Mouse (Mus musculus): ENCODE measurements around the gene Bbs1. TPM values are rescaled to one million over a fixed set of nuclear protein-coding genes. Genes with fewer than 3 reads are reported as not detected.
"Not testable (repeated sequence)": the region's sequence is repeated elsewhere in the genome, so short reads cannot be mapped to it uniquely, and the experiment has no call there.

Gene Bbs1
- polyA plus RNA-seq (2015; fragmentation: Nextera tagmentation; extraction: Ambion mirVana), result 2.3 TPM in 2 replicates

DNA sequence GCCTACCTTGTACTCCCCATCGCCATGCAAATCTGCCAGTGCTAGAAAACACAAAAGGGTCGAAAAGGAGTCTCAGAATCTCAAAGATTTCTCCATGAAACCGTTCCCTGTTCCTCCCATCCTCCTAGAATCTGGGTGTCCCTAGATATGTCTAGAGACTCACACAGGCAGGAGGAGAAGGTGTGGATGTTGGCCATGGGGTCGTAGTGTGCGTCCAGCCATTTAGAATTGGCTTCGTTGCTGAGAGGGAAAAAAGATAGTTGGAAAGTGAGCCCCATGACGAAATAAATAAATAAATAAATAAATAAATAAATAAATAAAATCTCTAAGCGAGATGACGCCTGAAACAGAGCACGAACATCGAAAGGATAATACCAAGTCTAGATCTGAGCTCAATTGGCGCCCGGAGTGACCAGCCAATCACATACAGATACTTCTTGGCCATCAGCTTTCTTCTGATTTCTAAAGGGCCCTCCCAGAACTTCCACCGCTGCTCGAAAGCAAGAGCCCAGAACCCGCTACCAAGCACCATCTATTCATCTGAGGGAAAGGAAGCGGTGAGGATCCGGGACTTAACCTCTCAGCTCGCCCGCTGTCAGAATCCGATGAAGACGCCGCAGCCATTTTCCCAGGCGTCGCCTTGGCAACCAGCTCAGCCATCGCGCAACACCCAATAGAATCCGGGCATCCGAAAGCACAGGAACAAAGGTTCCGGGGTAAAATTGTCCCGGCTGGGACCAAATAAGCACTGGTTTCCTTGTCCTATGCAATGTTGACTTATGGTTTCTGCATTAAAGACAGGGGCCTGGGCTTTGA lies at the start of gene Bbs1:
Gene Bbs1, minus strand, starts transcription at position 650 of the 816 bp plus-strand sequence.
- Histone ChIP-seq H3K36me3 (peaks cover 25% of the 10 kb centered on the region), H3K9me3 (no peaks in the 10 kb centered on the region), H3K4me1 (replicated peaks) (0 out of 2 replicates have a peak, but pooled peaks cover 3% of the 10 kb centered on the region), H3K9ac (peak within 1 kb of the TSS; percentile 62), H3K4me3 (replicated peaks) (peak within 1 kb of the TSS; percentile 62), H3K27ac (no peak within 1 kb of the TSS), H3K4me2 (replicated peaks) (peak within 1 kb of the TSS; percentile 77), H3K27me3 (replicated peaks) (no peaks in the 10 kb centered on the region)
- peak; percentile 68 for ATAC-seq
- WGBS, result 8% methylated on average over 31 of the region's 31 CpGs

- H3K4me2 ChIP-seq (replicated peaks); H3K27ac ChIP-seq; H3K9me3 ChIP-seq; H3K27me3 ChIP-seq (replicated peaks); H3K36me3 ChIP-seq; ATAC-seq; H3K4me3 ChIP-seq (replicated peaks); H3K9ac ChIP-seq; H3K4me1 ChIP-seq (replicated peaks): not testable (repeated sequence)
- WGBS, result 82% methylated on average over 9 of the region's 9 CpGs
Measured at GRCm38 (mm10) chr19:4948641-4949040, 42.2 kb upstream of the Bbs1 start.

DNA sequence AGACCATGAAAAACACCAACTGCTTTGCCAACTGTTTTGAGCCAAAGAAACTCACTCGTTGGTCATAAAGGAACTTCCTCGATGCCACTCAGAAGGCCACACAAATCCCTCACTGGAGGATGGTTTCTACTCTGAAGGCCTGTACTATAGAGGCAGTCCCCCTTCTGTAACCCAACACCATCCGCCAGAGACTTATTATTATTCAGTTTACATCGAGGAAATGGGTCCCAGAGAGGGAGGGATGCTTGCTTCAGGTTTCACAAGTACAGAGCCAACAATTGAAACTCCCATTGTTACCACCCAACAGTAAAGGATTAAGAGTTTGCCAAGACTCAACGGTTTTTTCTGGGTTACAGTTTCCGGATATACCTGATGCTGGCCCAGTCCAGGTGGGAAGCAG lies 39.1 kb upstream of the Bbs1 start:
- no peak for ATAC-seq
- WGBS, result 50% methylated on average over 6 of the region's 6 CpGs
- Histone ChIP-seq H3K27me3 (replicated peaks) (no peaks in the 10 kb centered on the region), H3K4me2 (replicated peaks) (no peak overlapping the region), H3K27ac (no peak overlapping the region), H3K36me3 (no peaks in the 10 kb centered on the region), H3K9ac (no peak overlapping the region), H3K4me3 (replicated peaks) (no peak overlapping the region), H3K4me1 (replicated peaks) (peaks cover 11% of the 10 kb centered on the region), H3K9me3 (no peaks in the 10 kb centered on the region)

DNA sequence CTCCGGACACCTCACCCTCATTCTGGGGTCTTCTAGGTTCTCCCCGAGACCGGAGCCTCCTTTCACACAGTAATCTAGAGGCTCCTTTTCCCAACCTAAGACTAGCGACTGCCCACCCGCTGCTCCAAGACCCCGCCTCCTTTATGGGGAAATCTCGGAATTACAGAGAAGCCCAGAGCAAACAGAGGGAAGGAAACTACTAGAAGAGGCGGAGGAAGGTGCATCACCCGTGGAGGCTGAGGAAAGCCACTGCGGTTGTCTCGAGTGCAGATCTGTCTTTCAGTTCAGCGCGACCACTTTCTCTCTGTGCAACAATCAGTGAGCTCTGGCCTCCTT lies 36.8 kb upstream of the Bbs1 start:
- Histone ChIP-seq H3K9ac (peak overlapping the region; percentile 52), H3K4me3 (replicated peaks) (peak overlapping the region; percentile 58), H3K27ac (no peak overlapping the region), H3K4me1 (replicated peaks) (peaks cover 11% of the 10 kb centered on the region), H3K27me3 (replicated peaks) (no peaks in the 10 kb centered on the region), H3K36me3 (no peaks in the 10 kb centered on the region), H3K4me2 (replicated peaks) (peak overlapping the region; percentile 92), H3K9me3 (no peaks in the 10 kb centered on the region)
- ATAC-seq, result peak; percentile 77
- 4% methylated on average over 13 of the region's 13 CpGs for WGBS

DNA sequence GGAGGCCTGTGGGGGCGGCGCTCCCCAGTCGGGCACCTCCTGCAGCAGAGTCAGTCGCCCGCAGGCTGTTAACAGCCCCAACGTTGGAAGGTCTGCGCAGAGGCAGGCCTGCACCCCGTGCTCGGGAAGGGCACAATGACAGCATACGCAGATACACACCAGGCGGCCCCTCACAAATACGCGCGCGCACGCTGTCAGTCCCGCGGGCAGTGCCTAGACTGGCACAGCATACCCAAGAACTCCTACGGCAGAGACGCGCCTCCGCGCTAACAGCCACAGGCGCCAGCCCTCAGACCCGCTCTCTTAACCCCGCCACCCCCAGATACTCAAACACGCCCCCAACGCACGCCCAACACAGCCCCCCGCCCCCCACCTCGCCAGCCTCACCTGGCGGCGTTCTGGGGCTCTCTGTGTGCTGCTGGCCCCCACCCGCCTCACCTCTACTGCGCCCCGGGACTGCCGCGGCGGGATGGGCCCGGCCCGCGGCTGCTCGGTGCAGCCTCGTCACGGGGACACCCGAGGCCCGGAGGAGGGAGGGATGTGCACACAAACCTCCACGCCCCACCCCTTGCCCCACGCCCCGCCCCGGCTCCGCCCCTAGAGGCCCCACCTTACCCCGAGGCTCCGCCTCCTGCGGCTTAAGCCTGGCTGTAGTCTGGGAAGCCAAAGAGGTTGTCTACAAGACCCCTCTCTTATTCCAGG lies 36.3 kb upstream of the Bbs1 start, which contains the start of gene Peli3:
Gene Peli3, minus strand, starts transcription at position 577 of the 702 bp plus-strand sequence.
- H3K9ac ChIP-seq, result peak within 1 kb of the TSS; percentile 52
- no peaks in the 10 kb centered on the region for H3K27me3 ChIP-seq (replicated peaks)
- ATAC-seq, result peak; percentile 99
- no peaks in the 10 kb centered on the region for H3K36me3 ChIP-seq
- H3K4me2 ChIP-seq (replicated peaks), result peak within 1 kb of the TSS; percentile 92
- H3K4me3 ChIP-seq (replicated peaks), result peak within 1 kb of the TSS; percentile 58
- H3K27ac ChIP-seq, result no peak within 1 kb of the TSS
- 1% methylated on average over 54 of the region's 55 CpGs for WGBS
- H3K9me3 ChIP-seq, result no peaks in the 10 kb centered on the region
- peaks cover 10% of the 10 kb centered on the region for H3K4me1 ChIP-seq (replicated peaks)

- Histone ChIP-seq H3K36me3 (no peaks in the 10 kb centered on the region), H3K4me1 (replicated peaks) (peaks cover 4% of the 10 kb centered on the region; the same call in 1 of the 2 replicates), H3K27me3 (replicated peaks) (no peaks in the 10 kb centered on the region), H3K27ac (no peak overlapping the region), H3K9me3 (no peaks in the 10 kb centered on the region), H3K4me2 (replicated peaks) (no peak overlapping the region), H3K9ac (no peak overlapping the region), H3K4me3 (replicated peaks) (no peak overlapping the region)
- no peak for ATAC-seq
- 88% methylated on average over 17 of the region's 17 CpGs for WGBS
Measured at GRCm38 (mm10) chr19:4937444-4938310, 31.2 kb upstream of the Bbs1 start.

- 71% methylated on average over 2 of the region's 2 CpGs for WGBS
- no peaks in the 10 kb centered on the region for H3K9me3 ChIP-seq
Measured at GRCm38 (mm10) chr19:4936896-4937295, 30.5 kb upstream of the Bbs1 start.

GRCm38 (mm10) chr19:4928781-4929180 lies 22.4 kb upstream of the Bbs1 start:
- H3K27me3 ChIP-seq (replicated peaks), result no peaks in the 10 kb centered on the region
- peak overlapping the region; percentile 68 for H3K4me2 ChIP-seq (replicated peaks)
- 0 out of 2 replicates have a peak, but pooled peaks cover 5% of the 10 kb centered on the region for H3K36me3 ChIP-seq
- peak overlapping the region; percentile 36 for H3K9ac ChIP-seq
- WGBS, result 60% methylated on average over 5 of the region's 5 CpGs
- no peaks in the 10 kb centered on the region for H3K9me3 ChIP-seq
- H3K4me1 ChIP-seq (replicated peaks), result peaks cover 13% of the 10 kb centered on the region
- H3K4me3 ChIP-seq (replicated peaks), result peak overlapping the region; percentile 61
- H3K27ac ChIP-seq, result 0 out of 2 replicates have a peak overlapping the region, but pooled peaks have one; percentile 22
- no peak for ATAC-seq

More at GRCm38 (mm10) chr19:4936896-4937295, 30.5 kb upstream of the Bbs1 start:
- no peak overlapping the region for H3K27ac ChIP-seq
- H3K4me3 ChIP-seq (replicated peaks), result no peak overlapping the region
- no peak overlapping the region for H3K4me2 ChIP-seq (replicated peaks)
- no peaks in the 10 kb centered on the region for H3K36me3 ChIP-seq
- no peaks in the 10 kb centered on the region for H3K27me3 ChIP-seq (replicated peaks)
- H3K4me1 ChIP-seq (replicated peaks), result no peaks in the 10 kb centered on the region
- no peak for ATAC-seq
- H3K9ac ChIP-seq, result no peak overlapping the region

- ATAC-seq, result peak; percentile 99
- Histone ChIP-seq H3K27me3 (replicated peaks) (no peaks in the 10 kb centered on the region), H3K9ac (peak within 1 kb of the TSS; percentile 51), H3K4me3 (replicated peaks) (peak within 1 kb of the TSS; percentile 61), H3K4me2 (replicated peaks) (peak within 1 kb of the TSS; percentile 68), H3K27ac (peak within 1 kb of the TSS; percentile 55; the same call in 1 of the 2 replicates), H3K36me3 (peaks cover 7% of the 10 kb centered on the region; the same call in 1 of the 2 replicates), H3K9me3 (no peaks in the 10 kb centered on the region), H3K4me1 (replicated peaks) (peaks cover 13% of the 10 kb centered on the region)
- WGBS, result under 1% methylated on average over 32 of the region's 32 CpGs
Measured at GRCm38 (mm10) chr19:4927904-4928531, 21.6 kb upstream of the Bbs1 start, which contains the start of gene Dpp3. Dpp3 (minus strand) TSS chr19:4928287.

DNA sequence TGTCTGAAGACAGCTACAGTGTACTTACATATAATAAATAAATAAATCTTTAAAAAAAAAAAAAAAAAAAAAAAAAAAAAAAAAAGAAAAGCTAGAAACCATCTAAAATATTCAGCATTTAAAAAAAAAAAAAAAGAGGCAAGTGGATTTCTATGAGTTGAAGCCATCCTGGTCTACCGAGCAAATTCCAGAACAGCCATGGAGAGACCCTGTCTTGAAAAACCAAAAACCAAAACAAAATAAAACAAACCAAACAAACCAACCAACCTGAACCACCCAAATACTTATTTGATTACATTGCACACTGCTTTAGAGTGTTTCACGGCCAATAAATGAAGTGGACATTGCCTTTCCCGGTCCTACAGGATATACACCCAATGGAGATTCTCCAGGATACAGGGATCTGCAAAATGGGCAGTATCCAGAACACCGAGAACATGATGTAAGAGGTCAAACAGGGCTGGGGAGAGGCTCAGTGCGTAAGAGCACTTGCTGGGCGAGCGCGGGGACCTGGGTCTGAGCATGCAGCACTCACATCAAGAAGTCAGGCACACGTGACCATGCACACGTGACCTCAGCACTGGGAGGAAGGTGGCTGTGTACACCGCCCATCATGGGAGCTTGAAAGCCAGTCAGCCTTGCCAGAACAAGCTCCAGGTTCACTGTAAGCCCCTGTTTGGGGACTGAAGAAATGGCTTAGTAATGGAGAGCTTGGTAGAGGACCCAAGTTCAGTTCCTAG lies 18.9 kb upstream of the Bbs1 start:
- Histone ChIP-seq H3K4me3 (replicated peaks) (no peak overlapping the region), H3K36me3 (peaks cover 34% of the 10 kb centered on the region), H3K9me3 (no peaks in the 10 kb centered on the region), H3K27me3 (replicated peaks) (no peaks in the 10 kb centered on the region), H3K4me1 (replicated peaks) (peaks cover 13% of the 10 kb centered on the region), H3K9ac (no peak overlapping the region), H3K27ac (no peak overlapping the region), H3K4me2 (replicated peaks) (no peak overlapping the region)
- 93% methylated on average over 11 of the region's 11 CpGs for WGBS
- ATAC-seq, result no peak

DNA sequence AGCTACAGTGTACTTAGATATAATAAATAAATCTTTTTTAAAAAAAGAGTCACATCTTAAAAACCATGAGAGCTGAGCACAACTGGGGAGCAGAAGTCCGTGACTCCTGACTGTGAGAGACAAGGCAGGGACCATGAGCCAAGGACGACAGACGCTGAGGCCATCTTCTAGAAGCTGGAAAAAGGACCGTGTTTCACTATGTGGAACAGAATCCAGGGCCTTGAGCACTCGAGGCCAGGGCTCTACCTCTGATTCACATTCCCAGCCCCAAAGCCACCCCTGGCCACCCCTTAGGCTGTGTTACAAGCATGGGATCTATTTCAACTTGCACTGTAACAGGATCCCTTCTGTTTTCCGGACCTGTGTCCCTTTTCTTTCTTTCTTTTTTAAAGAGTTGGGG lies 13.2 kb upstream of the Bbs1 start:
- no peak overlapping the region for H3K9ac ChIP-seq
- 91% methylated on average over 6 of the region's 6 CpGs for WGBS

More for the DNA sequence above, 13.2 kb upstream of the Bbs1 start:
- Histone ChIP-seq H3K36me3 (peaks cover 69% of the 10 kb centered on the region), H3K4me1 (replicated peaks) (no peaks in the 10 kb centered on the region), H3K27ac (no peak overlapping the region), H3K4me2 (replicated peaks) (no peak overlapping the region), H3K27me3 (replicated peaks) (no peaks in the 10 kb centered on the region), H3K4me3 (replicated peaks) (no peak overlapping the region), H3K9me3 (no peaks in the 10 kb centered on the region)
- no peak for ATAC-seq
